Mouse (Mus musculus): Measurements from ENCODE around the gene Syngap1.

The Syngap1 gene

GRCm38 (mm10) chr17:26985503-26986179 is 44.6 kb downstream of the Syngap1 start:
- DNase-seq (ENCODE audit: inconsistent age in 2 of 2, low spot score in 1 of 2), result no peak

DNA sequence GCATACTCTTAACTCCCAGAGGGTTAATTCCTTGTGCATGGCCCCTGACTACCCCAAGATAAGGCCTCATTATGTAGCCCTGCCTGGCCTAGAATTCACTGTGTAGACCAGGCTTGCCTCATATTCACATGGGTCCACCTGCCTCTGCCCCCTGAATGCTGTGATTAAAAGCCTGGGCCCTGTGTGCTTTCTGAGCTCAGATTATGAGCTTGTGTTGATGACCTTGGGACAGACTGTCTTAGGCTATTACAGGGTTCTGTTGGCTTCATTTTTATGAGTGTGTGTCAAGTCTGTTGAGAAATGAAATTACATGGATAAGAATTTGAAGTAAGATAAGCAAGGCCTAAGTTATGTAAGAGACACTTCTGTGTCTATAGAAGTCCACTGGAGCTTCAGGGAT is 49.5 kb downstream of the Syngap1 start:
- no peak for DNase-seq (ENCODE audit: inconsistent age in 2 of 2, low spot score in 1 of 2)

GRCm38 (mm10) chr17:26994410-26994809 is 53.4 kb downstream of the Syngap1 start:
- peak; percentile 44 to 76 for DNase-seq (ENCODE audit: inconsistent age in 2 of 2, low spot score in 1 of 2)

DNA sequence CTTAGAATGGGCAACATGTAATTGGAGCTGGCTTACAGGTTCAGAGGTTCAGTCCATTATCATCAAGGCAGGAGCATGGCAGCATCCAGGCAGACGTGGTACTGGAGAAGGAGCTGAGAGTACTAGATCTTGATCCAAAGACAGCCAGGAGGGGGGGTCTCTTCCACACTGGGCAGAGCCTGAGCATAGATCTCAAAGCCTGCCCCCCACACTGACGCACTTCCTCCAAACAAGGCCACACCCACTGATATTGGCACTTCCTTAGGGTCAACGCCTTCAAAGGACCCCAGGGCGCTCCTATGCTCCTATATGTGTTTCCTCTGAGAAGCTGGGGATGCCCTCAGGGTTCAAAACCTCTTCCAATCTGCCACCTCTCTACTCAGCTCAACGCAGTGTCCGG is 54.0 kb downstream of the Syngap1 start:
- DNase-seq (ENCODE audit: inconsistent age in 2 of 2, low spot score in 1 of 2), result peak in 1 of 2 experiments; percentile 15

DNA sequence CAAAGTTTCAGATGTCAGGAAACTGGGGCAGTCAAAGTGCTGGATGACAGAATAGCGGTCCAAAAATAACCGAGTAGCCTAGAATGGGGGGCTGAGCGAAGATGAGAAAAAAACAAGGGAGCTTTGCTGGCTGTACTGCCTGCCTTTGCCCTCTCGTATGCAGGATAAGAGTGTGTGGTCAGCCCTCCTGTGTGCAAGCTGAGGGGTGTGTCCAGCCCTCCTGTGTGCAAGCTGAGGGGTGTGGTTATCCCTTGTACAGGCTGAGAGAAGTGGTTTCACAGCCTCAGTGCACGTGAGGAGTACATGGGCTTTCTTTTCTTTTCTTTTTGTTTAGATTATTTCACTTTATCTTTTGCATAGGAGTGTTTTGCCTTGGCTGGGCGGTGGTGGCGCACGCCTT is 54.5 kb downstream of the Syngap1 start:
- peak in 1 of 2 experiments; percentile 12 for DNase-seq (ENCODE audit: inconsistent age in 2 of 2, low spot score in 1 of 2)

- no peak for DNase-seq (ENCODE audit: inconsistent age in 2 of 2, low spot score in 1 of 2)
Measured at GRCm38 (mm10) chr17:26997661-26998060, 56.6 kb downstream of the Syngap1 start.

GRCm38 (mm10) chr17:26998283-26998682 is 57.2 kb downstream of the Syngap1 start:
- DNase-seq (ENCODE audit: inconsistent age in 2 of 2, low spot score in 1 of 2), result no peak

DNA sequence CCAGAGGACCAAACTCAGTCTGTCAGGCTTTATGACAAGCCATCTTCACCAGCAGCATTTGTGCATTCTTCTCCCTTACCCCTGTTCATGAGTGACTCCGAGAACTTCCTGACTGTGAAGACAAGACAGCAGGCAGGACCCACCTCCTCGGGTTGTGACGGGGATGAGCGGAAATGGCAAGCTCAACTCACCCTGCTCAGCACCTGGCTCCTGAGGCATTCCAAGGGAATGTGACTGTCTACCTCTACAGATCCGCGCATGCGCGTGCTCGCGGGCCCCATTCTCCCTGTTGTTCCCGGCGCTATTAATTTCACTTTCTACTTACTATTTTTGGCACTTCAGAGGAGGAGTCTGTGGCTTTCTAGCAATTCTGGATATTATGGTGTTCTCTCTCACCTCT is 58.9 kb downstream of the Syngap1 start:
- DNase-seq (ENCODE audit: inconsistent age in 2 of 2, low spot score in 1 of 2), result peak in 1 of 2 experiments; percentile 30

DNA sequence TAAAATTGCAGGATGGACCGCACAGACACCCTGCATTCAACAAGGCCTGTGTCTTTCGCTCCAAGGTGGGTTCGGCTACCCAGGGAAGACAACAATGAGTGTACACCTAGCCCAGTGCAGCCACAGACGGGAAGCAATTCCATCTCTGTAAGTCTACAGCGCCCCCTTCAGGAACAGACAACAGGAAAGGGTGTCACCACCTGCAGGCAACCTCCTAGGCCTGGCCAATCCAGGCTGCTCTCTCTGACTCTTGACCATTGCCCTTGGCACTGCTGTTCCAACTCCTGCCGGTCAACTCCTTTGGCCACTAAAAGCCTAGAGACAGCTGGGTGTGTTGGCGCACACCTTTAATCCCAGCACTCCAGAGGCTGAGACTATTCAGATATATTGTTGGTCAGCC is 60.1 kb downstream of the Syngap1 start:
- DNase-seq (ENCODE audit: inconsistent age in 2 of 2, low spot score in 1 of 2), result peak in 1 of 2 experiments; percentile 60

- DNase-seq (ENCODE audit: inconsistent age in 2 of 2, low spot score in 1 of 2), result peak in 1 of 2 experiments; percentile 57
Measured at GRCm38 (mm10) chr17:27001889-27002288, 60.8 kb downstream of the Syngap1 start.

GRCm38 (mm10) chr17:27004431-27004830 is 63.4 kb downstream of the Syngap1 start:
- peak; percentile 62 to 84 for DNase-seq (ENCODE audit: inconsistent age in 2 of 2, low spot score in 1 of 2)

GRCm38 (mm10) chr17:27004903-27005485 is 63.9 kb downstream of the Syngap1 start:
- DNase-seq (ENCODE audit: inconsistent age in 2 of 2, low spot score in 1 of 2), result no peak

DNA sequence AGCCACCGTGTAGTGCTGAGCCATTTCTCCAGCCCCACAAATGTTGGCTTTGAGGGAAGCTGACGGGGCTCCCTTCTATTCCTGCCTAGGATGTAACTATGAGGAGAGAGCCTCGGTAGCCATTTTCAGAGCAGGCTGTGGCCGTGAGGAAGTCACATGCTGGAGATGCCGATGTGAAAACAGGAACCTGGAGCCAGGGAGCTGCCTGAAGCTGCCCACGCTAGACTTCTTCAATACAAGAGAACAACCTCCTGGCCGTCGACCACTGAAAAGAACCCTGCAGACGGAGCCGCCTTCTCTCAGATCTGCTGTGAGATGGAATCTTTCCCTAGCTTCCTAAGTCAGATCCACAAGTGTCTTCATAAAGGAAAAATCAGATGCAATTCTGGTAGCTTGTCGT is 64.6 kb downstream of the Syngap1 start:
- DNase-seq (ENCODE audit: inconsistent age in 2 of 2, low spot score in 1 of 2), result peak in 1 of 2 experiments; percentile 16

- DNase-seq (ENCODE audit: inconsistent age in 2 of 2, low spot score in 1 of 2), result no peak
Measured at GRCm38 (mm10) chr17:27008277-27008676, 67.2 kb downstream of the Syngap1 start.

DNA sequence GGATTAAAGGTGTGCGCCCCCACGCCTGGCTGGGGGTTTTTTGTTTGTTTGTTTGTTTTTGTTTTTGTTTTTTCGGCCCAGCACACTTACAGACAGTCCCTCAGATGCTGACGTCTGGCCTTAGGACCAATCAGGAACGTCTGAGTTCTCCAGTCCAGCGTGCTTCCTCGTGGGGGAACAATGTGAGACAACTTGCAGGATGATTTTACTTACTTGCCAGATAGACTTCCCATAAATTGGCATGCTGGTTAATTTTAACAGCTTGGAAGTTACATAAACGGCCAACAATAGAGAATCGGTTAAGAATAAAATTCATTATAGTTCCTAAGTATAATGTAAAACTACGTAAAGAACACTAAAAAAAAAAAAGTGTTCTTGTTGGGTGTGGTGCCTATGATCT is 70.1 kb downstream of the Syngap1 start:
- no peak for DNase-seq (ENCODE audit: inconsistent age in 2 of 2, low spot score in 1 of 2)

DNA sequence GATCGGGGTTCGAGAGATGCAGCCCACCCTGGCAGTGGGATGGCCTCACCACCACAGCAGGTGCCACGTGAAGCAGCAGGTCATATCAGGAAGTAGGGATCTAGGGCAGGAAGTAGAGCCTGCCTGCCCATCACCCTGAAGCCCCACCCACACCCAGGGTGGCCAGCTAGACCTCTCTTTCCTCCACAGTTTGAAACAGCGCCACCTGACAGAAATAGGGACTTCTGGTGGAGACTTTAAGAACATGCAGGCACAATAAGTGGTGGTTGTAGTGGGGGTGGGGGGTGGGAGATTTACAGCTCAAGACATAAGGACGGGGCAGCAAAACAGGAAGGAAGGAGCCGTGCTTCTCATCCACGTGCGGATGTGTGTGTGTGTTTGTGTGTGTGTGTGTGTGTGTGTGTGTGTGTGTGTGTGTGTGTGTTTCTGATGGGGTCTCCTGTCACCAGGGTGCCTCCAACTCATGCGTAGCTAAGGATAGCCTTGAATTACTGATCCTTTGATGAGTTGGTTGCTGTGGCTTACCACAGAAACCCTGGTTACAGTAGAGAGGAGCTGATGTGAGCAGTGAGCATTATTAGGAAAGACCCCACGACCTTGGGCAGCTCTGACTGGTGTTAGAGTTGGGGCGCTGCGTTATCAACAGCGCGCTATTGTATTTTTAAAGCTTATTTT is 71.1 kb downstream of the Syngap1 start:
- DNase-seq (ENCODE audit: inconsistent age in 2 of 2, low spot score in 1 of 2), result no peak

DNA sequence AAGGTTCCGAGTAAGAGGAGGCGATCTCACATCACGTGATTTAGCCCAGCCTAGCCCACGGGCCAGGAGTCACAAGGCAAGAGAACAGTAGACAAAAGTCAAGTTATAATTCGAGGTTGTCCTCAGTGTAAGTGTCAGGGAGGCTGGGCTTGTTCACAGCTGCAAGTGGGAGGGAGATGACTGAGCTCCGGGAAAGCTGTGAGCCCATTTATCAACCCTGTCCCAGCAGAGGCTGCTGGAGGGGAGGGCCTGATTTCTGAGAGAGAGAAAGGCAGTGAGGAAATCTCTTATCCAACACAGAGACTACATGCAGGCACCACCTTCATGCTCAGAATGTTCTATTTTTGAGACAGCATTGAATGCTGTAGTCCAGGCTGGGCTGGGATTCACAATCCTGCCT is 71.9 kb downstream of the Syngap1 start:
- no peak for DNase-seq (ENCODE audit: inconsistent age in 2 of 2, low spot score in 1 of 2)

GRCm38 (mm10) chr17:27017564-27018499 is 76.8 kb downstream of the Syngap1 start:
- peak; percentile 91 to 97 for DNase-seq (ENCODE audit: inconsistent age in 2 of 2, low spot score in 1 of 2)

- DNase-seq (ENCODE audit: inconsistent age in 2 of 2, low spot score in 1 of 2), result peak in 1 of 2 experiments; percentile 63
Measured at GRCm38 (mm10) chr17:27018555-27019196, 77.6 kb downstream of the Syngap1 start.

- peak in 1 of 2 experiments; percentile 42 for DNase-seq (ENCODE audit: inconsistent age in 2 of 2, low spot score in 1 of 2)
Measured at GRCm38 (mm10) chr17:27021076-27021475, 80.0 kb downstream of the Syngap1 start.

DNA sequence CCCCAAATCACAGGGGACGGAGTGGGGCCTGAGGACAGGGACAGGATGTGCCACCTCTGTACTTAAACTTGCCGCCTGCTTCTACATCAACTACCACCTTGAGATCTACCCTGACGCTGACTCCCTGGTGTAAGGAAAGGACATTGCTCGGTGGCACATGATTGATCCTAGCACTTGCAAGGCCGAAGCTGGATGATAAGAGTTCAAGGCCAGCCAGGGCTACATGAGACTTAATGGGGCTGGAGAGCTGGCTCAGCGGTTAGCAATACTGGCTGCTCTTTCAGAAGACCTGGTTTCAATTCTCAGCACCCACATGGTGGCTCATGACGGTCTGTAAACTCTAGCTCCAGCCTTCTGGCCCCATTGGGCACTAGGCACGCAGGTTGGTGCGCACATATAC is 80.7 kb downstream of the Syngap1 start:
- peak; percentile 62 to 82 for DNase-seq (ENCODE audit: inconsistent age in 2 of 2, low spot score in 1 of 2)

All from adrenal gland, adult (tissue).